Mouse (Mus musculus) lung, embryonic 16.5 days (tissue): ENCODE measurements around the gene Cdc20b. TPM values are rescaled to one million over a fixed set of nuclear protein-coding genes. Genes with fewer than 3 reads are reported as not detected.

Source experiments
- ATAC-seq: fragments of 200-750 bp; cut with Nextera tagmentation; 2 replicates; pipeline ENCODE4 v1.8.0; 2017; ENCODE audit warnings: low read depth, mild to moderate bottlenecking, moderate library complexity
- H3K27ac ChIP-seq: fragments of 300-500 bp; sonication (generic); 2 replicates; pipeline ENCODE4 v1.5.1; 2014; ENCODE audit warnings: mild to moderate bottlenecking, control low read depth, low read length
- H3K27me3 ChIP-seq: fragments of 300-500 bp; sonication (generic); 2 replicates; pipeline ENCODE4 v1.6.1; 2014; ENCODE audit warnings: low read depth, low read length, mixed read lengths; ENCODE audit not compliant: control insufficient read depth, insufficient read depth
- H3K36me3 ChIP-seq: fragments of 300-500 bp; sonication (generic); 2 replicates; pipeline ENCODE4 v1.6.1; 2014; ENCODE audit warnings: low read length; ENCODE audit not compliant: control insufficient read depth, insufficient read depth
- H3K4me1 ChIP-seq: fragments of 300-500 bp; sonication (generic); replicated peaks from 2 replicates; pipeline ENCODE4 v1.6.1; 2014; ENCODE audit warnings: low read length, mixed read lengths; ENCODE audit not compliant: control insufficient read depth, insufficient read depth
- H3K4me2 ChIP-seq: fragments of 300-500 bp; sonication (generic); 2 replicates; pipeline ENCODE4 v1.6.1; 2014; ENCODE audit warnings: low read depth, low read length, control low read depth
- H3K4me3 ChIP-seq: fragments of 300-500 bp; sonication (generic); 2 replicates; pipeline ENCODE4 v1.5.1; 2014; ENCODE audit warnings: mild to moderate bottlenecking, low read length, control low read depth
- H3K9ac ChIP-seq: fragments of 300-500 bp; sonication (generic); 2 replicates; pipeline ENCODE4 v1.6.1; 2014; ENCODE audit warnings: low read length, control low read depth
- H3K9me3 ChIP-seq: fragments of 300-500 bp; sonication (generic); 2 replicates; pipeline ENCODE4 v1.6.1; 2016; ENCODE audit warnings: low read length; ENCODE audit not compliant: control insufficient read depth
- WGBS: fragments of 180-500 bp; shearing (Covaris S2); extraction: QIAGEN DNeasy Blood & Tissue Kit; methylation state at CpG from one replicate; pipeline ENCODE4 v1.1.7; 2014; 5-methylcytosine and 5-hydroxymethylcytosine counted together
- polyA plus RNA-seq: library from polyadenylated mRNA; unstranded; fragments of >200 nt; fragmentation: Nextera tagmentation; extraction: Ambion mirVana; gene quantifications from 2 replicates; pipeline ENCODE4 v1.2.1, GENCODE M21; 2015

Cdc20b gene
- polyA plus RNA-seq, 1 experiment from 2014 or later, result 4.6 TPM

DNA sequence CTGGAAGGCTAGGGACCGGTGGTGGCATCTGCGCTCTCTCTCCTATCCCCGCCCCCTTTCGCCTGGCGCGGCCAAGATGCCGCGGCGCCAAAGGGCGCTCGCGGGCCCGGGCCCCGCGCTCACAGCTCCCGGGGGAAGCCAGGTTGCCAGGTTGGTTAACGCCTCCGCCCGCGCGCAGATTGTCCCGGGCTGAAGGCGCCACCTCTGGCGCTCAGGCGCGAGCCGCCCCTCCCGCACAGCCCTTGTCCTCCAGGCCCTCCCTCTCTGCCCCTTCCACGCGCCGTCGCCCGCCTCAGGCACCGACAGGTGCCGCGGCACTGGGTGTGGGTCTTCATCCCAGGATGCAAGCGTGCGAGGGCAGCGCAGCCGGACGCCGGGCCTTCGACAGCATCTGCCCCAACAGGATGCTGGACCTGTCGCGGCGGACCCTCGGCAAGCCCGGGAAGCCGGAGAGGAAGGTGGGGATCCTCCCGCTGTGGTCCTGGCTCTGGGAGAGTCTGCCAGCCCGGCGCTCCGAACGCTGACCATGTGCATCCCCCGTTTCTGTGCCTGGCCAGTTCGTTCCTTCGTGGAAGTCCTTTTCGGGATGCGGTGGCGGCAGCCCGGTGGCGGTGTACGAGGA lies 41.3 kb upstream of the Cdc20b start, which contains the start of gene Mcidas:
Gene Mcidas, plus strand, starts transcription at position 315 of the 622 bp plus-strand sequence.
- H3K27me3 ChIP-seq, result peaks cover 90% of the 10 kb centered on the region
- WGBS, result under 1% methylated on average over 55 of the region's 63 CpGs
- H3K4me3 ChIP-seq, result peak within 1 kb of the TSS; percentile 49
- H3K27ac ChIP-seq, result peak within 1 kb of the TSS; percentile 8; the same call in 1 of the 2 replicates
- no peaks in the 10 kb centered on the region for H3K36me3 ChIP-seq
- H3K9me3 ChIP-seq, result no peaks in the 10 kb centered on the region
- peak; percentile 49 for ATAC-seq
- peak within 1 kb of the TSS; percentile 77 for H3K4me2 ChIP-seq
- peaks cover 31% of the 10 kb centered on the region for H3K4me1 ChIP-seq
- H3K9ac ChIP-seq, result peak within 1 kb of the TSS; percentile 55

DNA sequence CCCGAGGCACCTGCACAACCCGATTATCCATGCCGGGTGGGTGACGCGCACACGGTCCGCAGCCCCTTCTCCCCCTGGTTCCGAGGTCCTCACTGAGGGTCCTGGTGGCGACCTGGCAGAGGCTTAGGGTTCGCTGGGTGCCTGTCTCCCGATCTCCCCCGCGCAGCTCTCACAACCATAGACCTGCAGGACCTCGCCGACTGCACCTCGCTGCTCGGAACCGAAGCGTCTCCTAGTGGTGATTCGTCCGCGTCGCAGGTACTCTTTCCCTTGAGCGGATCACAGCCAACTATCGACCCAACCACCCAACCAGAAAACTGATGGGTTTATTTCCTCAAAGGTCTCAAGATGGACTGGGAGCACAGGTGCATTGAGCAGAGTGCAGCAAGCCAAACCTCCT lies 40.7 kb upstream of the Cdc20b start:
- H3K27ac ChIP-seq, result no peak overlapping the region; the same call in 1 of the 2 replicates
- peak overlapping the region; percentile 77 for H3K4me2 ChIP-seq
- peak; percentile 54 for ATAC-seq
- H3K4me1 ChIP-seq, result peaks cover 26% of the 10 kb centered on the region
- H3K9ac ChIP-seq, result peak overlapping the region; percentile 55
- H3K27me3 ChIP-seq, result peaks cover 88% of the 10 kb centered on the region
- no peaks in the 10 kb centered on the region for H3K36me3 ChIP-seq
- peak overlapping the region; percentile 49 for H3K4me3 ChIP-seq
- no peaks in the 10 kb centered on the region for H3K9me3 ChIP-seq
- 1% methylated on average over 25 of the region's 25 CpGs for WGBS

GRCm38 (mm10) chr13:112996407-112996806 lies 38.5 kb upstream of the Cdc20b start:
- H3K9ac ChIP-seq, result no peak overlapping the region
- H3K4me3 ChIP-seq, result no peak overlapping the region
- H3K27ac ChIP-seq, result no peak overlapping the region
- WGBS, result 46% methylated on average over 4 of the region's 4 CpGs
- no peaks in the 10 kb centered on the region for H3K9me3 ChIP-seq
- no peak overlapping the region for H3K4me2 ChIP-seq
- H3K27me3 ChIP-seq, result peaks cover 78% of the 10 kb centered on the region
- H3K36me3 ChIP-seq, result no peaks in the 10 kb centered on the region
- peaks cover 8% of the 10 kb centered on the region for H3K4me1 ChIP-seq
- no peak for ATAC-seq

DNA sequence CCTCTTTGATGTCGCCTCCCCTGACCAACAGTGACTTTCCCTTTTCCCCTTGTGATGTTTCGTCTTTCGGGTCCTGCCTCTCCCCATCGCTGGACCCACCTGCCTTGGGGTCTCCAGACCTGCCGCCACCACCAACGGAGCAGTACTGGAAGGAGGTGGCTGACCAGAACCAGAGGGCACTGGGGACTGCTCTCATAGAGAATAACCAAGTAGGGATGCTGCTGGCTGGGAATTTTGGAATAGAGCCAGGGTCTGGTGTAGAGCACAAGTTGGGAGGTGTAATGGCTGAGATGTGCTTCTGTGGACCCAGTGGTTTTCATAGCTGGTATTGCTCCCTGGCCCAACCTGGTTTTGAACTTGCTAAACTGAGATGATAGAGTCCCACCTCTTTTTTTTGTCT lies 37.5 kb upstream of the Cdc20b start:
- H3K4me3 ChIP-seq, result no peak overlapping the region
- H3K27ac ChIP-seq, result no peak overlapping the region
- ATAC-seq, result no peak
- no peak overlapping the region for H3K4me2 ChIP-seq
- H3K9ac ChIP-seq, result no peak overlapping the region
- no peaks in the 10 kb centered on the region for H3K36me3 ChIP-seq
- WGBS, result 73% methylated on average over 6 of the region's 6 CpGs
- H3K27me3 ChIP-seq, result peaks cover 72% of the 10 kb centered on the region
- peaks cover 8% of the 10 kb centered on the region for H3K4me1 ChIP-seq
- no peaks in the 10 kb centered on the region for H3K9me3 ChIP-seq

DNA sequence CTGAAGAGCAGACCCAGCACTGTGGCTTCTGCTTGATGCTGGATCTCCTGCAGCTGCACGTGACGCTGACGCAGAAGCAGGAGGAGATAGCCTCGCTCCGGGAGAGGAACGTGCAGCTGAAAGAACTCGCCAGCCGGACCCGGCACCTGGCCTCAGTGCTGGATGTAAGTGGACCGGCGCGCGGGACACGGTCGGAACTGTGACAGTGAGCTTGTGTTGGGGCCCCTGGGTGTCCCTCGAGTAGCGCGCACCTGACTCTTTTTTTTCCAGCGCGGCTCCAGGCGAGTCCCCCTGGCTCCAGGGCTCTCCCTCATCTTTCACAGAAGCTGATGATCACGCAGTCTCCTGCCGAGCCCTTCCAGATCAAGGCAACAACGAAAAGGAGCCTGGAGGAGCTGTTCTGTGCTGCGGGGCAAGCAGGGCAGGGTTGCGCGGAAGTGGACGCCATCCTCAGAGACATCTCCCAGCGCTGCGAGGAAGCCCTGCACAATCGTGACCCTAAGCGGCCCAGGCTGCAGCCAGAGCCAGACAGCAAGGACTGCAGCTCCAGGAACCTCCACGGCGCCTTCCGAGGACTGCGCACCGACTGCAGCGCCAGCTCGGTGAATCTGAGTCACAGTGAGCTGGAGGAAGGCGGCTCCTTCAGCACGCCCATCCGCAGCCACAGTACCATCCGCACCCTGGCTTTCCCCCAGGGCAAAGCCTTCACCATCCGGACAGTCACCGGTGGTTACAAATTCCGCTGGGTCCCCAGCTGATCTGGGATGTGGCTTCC lies 36.3 kb upstream of the Cdc20b start:
- Histone ChIP-seq H3K4me2 (peak overlapping the region; percentile 83), H3K27ac (0 out of 2 replicates have a peak overlapping the region, but pooled peaks have one; percentile 23), H3K27me3 (peaks cover 62% of the 10 kb centered on the region), H3K9ac (peak overlapping the region; percentile 65), H3K9me3 (no peaks in the 10 kb centered on the region), H3K4me3 (peak overlapping the region; percentile 50), H3K4me1 (peaks cover 5% of the 10 kb centered on the region), H3K36me3 (no peaks in the 10 kb centered on the region)
- ATAC-seq, result 0 out of 2 replicates have a peak, but pooled peaks have one; percentile 9
- WGBS, result under 1% methylated on average over 46 of the region's 46 CpGs

DNA sequence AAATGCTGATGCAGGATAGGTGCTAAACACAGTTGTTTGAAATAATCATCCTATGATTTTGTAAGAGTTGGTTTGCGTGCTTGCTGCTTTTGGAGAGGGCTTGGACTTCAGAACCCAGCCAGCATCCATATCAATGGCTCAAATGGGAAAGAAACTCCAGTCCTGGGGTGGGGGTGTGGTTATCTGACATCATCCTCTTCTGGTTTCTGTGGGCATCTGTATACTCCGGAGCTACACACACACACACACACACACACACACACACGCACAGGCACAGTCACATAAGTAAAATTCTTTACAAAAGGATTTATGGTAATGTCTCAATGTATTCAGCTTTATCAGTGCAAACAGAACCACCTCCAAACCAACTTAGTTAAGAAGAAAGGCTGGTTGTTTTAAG lies 34.8 kb upstream of the Cdc20b start:
- WGBS, result 58% methylated on average over 3 of the region's 3 CpGs
- H3K9me3 ChIP-seq, result no peaks in the 10 kb centered on the region
- ATAC-seq, result peak; percentile 16; the same call in 1 of the 2 replicates
- H3K9ac ChIP-seq, result no peak overlapping the region
- H3K36me3 ChIP-seq, result no peaks in the 10 kb centered on the region
- no peak overlapping the region for H3K4me2 ChIP-seq
- H3K4me1 ChIP-seq, result no peaks in the 10 kb centered on the region
- H3K4me3 ChIP-seq, result no peak overlapping the region
- H3K27me3 ChIP-seq, result peaks cover 47% of the 10 kb centered on the region
- H3K27ac ChIP-seq, result peak overlapping the region; percentile 82

- Histone ChIP-seq H3K4me3 (no peak overlapping the region), H3K36me3 (no peaks in the 10 kb centered on the region), H3K4me2 (peak overlapping the region; percentile 32), H3K9ac (no peak overlapping the region), H3K9me3 (no peaks in the 10 kb centered on the region), H3K4me1 (no peaks in the 10 kb centered on the region), H3K27me3 (peaks cover 41% of the 10 kb centered on the region), H3K27ac (peak overlapping the region; percentile 82)
- WGBS, result 38% methylated on average over 9 of the region's 9 CpGs
- ATAC-seq, result peak; percentile 96
Observed at GRCm38 (mm10) chr13:113000576-113001318, 34.2 kb upstream of the Cdc20b start.

DNA sequence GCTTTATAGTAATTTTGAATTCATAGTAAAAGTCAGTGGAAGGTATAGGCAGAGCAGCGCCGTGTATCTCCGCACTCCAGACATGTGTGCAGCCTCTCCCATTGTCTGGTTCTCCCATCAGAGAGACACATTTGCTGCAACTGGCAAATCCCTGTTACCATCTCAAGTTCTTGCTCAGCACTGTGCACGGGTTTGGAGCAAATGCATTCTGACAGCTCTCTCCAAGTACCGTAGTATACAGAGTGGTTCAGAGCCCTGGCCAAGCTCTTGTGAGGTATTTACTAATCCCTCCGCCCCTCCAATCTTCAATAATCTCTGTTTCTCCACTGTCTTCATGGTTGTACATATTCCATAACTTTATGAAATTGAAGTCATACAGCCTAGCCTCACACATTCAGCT lies 22.2 kb upstream of the Cdc20b start:
- Histone ChIP-seq H3K27ac (no peak overlapping the region), H3K9me3 (no peaks in the 10 kb centered on the region), H3K4me2 (peak overlapping the region; percentile 59), H3K27me3 (no peaks in the 10 kb centered on the region; the same call in 1 of the 2 replicates), H3K36me3 (no peaks in the 10 kb centered on the region), H3K9ac (no peak overlapping the region), H3K4me1 (0 out of 2 replicates have a peak, but pooled peaks cover 4% of the 10 kb centered on the region), H3K4me3 (no peak overlapping the region; the same call in 1 of the 2 replicates)
- 77% methylated on average over 6 of the region's 6 CpGs for WGBS
- no peak for ATAC-seq
